Mouse (Mus musculus): Measurements from ENCODE around the gene Plcg1.

- no peak for TF ChIP-seq CHD2 (IDR thresholded peaks at IDR 0.05; ENCODE audit: low read depth, low read length)
- TF ChIP-seq HCFC1 (IDR thresholded peaks at IDR 0.05; ENCODE audit: borderline replicate concordance, insufficient read depth, low read length): no peak
- no peak for TF ChIP-seq ZC3H11A (IDR thresholded peaks at IDR 0.05; ENCODE audit: borderline replicate concordance, low read depth, low read length)
- TF ChIP-seq MAFK (IDR thresholded peaks at IDR 0.05; ENCODE audit: insufficient read depth, low read depth, low read length): no peak
Measured at GRCm38 (mm10) chr2:160765096-160765495, 34.0 kb downstream of the Plcg1 start.

Measured in ES-E14 (cell line).